Mouse (Mus musculus) cerebellum, postnatal 4 days (tissue): ENCODE measurements around the gene Shank2.

Experiments used
- DNase-seq, 2 experiments: peaks; one replicate each; pipeline ENCODE4 v3.0.0; 2022; ENCODE audit warnings: low spot score in 2 of 2, mixed read lengths in 1 of 2

Shank2 gene

GRCm38 (mm10) chr7:144170686-144171085, 169.0 kb downstream of the Shank2 start:
- DNase-seq, result no peak

DNA sequence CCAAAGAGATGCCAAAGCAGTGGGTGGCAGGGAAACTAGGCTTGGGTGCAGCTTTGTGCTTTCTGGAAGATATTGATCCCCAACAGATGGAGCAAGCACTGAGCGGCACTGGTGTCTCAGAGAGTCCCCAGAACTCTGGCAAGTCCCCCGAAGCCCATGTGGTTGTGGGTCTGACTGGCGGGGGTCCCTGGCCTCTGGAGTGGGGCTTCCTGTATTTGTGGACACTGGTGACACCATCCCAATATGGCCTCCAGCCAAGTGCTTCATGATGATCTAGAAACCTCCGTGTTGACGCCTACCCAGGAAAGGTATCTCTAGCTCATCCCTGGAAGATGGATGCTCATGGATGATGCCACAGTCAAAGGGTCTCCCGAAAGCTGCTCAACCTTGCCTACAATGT, 172.1 kb downstream of the Shank2 start:
- no peak for DNase-seq

- DNase-seq, result no peak
Observed at GRCm38 (mm10) chr7:144174329-144174728, 172.6 kb downstream of the Shank2 start.

DNA sequence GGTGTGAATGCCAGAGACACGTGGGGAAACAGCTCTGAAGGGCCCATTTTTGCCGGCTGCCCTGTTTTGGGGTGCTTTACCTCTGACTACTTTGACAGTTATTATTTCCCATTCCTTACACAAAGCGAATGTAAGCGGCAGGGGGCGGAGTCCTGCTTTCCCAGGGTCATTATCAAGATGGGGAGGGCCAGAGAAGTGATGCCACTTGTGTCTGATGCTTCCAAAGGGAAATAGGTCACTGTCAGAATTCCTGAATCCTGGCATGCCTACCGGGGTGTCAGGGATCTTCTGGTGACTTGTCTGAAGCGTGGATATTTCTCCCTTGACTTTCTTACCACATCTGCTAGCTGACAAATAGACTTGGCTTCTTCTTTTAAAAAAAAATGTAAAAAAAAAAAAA, 173.3 kb downstream of the Shank2 start:
- no peak for DNase-seq

GRCm38 (mm10) chr7:144175481-144176233, 173.9 kb downstream of the Shank2 start:
- peak; percentile 37 to 61 for DNase-seq

GRCm38 (mm10) chr7:144176234-144176730, 174.6 kb downstream of the Shank2 start:
- DNase-seq, result no peak

DNA sequence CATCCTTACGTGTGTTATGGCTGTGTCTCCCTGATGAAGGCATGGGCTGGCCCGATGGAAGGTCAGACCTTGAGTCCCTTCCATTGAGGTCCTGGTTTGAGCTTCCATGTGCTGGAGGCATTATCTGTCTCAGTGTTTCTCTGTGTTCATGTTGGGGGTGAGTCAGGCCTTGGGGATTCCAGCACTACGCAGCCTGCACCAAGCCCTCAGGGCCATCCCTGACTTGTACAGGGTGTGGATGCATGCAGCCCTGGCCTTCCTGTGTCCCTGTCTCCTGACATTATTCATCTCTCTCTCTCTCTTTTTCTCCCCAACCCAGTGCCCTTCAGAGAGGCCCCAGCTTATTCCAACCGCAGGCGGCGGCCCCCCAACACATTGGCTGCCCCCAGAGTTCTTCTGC, 177.7 kb downstream of the Shank2 start:
- DNase-seq, result no peak

GRCm38 (mm10) chr7:144180885-144181284, 179.2 kb downstream of the Shank2 start:
- peak in 1 of 2 experiments; percentile 63 for DNase-seq

DNA sequence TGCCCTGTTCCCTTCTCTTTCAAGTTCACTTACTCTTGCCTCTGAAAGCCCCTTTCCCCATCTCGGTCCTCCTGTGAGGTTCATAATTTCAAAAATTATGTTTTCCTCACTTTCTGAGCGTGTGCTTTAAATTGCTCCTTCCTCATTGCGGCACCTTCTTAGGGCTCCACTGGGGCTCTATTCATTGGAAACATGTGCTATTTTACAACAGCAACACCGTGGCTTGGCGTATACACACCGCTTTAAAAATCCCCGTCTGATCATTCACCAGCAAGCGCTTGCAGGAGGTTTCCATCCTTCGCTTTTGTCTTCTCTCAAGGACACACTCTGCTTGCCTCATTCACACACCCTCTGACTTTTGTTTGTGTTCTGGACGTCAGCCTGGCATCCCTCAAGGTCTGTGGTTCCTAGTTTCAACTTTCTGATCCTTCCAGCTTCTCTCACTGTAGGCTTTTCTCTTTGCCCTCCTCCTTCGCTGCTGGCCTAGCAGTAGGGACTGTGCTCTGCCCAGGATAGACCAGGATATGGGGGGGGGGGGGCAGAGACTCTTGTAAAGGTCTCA, 186.2 kb downstream of the Shank2 start:
- DNase-seq, result no peak

- DNase-seq, result no peak
Observed at GRCm38 (mm10) chr7:144189446-144189845, 187.7 kb downstream of the Shank2 start.

GRCm38 (mm10) chr7:144198491-144198890, 196.8 kb downstream of the Shank2 start:
- no peak for DNase-seq

GRCm38 (mm10) chr7:144202017-144202682, 200.4 kb downstream of the Shank2 start:
- DNase-seq, result no peak

GRCm38 (mm10) chr7:144204290-144204689, 202.6 kb downstream of the Shank2 start:
- DNase-seq, result no peak

DNA sequence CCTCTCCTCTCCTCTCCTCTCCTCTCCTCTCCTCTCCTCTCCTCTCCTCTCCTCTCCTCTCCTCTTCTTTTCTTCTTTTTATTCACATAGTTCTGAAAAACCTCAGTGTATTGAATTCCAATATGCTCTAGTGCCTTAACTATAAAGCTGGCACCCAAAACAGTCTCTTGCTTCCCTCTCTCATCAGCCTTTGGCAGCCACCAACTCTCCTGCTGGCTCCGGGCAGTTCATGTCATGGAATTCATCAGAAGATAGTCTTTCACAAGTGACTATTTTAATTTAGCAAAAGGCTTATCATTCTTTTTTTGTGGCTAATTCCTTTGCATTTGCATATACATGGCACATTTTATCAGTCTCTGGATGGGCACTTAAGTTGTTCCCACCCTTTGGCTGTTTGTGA, 203.4 kb downstream of the Shank2 start:
- DNase-seq, result no peak

DNA sequence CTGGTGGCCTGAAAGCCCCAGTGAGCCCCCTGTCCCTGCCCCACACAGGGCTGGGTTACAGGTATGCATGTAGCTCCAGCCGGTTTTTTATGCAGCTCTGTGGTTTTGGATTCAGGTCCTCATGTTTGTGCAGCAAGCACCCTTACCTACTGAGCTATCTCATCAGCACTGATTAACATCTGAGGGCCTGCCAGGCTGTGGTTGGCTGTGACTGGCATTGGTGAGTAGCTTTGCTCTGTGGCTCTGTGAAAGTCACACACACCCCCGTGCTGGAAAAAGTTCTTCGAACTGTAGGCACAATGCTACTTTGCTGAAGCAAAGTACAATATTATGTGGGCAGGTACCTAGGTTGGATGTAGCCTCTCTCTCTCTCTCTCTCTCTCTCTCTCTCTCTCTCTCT, 204.1 kb downstream of the Shank2 start:
- DNase-seq, result no peak

DNA sequence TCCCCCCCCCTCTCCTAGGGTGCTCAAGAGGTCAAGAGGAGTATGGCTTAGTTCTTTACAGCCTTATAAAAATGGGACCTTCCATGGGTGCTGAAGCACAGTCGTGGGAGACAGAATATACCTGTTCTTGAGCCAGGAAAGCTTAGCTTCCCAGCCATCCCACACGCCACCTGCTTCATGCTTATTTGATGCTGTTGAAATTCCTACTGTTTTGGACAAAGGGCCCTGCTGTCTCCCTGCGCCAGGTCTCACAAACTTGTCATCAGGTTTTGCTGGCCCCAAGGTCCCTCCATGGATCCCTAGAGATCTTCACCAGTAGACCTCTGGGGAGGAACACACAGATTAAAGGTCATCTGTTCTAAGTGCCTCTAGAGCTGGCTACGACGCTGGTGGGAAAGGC, 204.5 kb downstream of the Shank2 start:
- DNase-seq, result no peak

DNA sequence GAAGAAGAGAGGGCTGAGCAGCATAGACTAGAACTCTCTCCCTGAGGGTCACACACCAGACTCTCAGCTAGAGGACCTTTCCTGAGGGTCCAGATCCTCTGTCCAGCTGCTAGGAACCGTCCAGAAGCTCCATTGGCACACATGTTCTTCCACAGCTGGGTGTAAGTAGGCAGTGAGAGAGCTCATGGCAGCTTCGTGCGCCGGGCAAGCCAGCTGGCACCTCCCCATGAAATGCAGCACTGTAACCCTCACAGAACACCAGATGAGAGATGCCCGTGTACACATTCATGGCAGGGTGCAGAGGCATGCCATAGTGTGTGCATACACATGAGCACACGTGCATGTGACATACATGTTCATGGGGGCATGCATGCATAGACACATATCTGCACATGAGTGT, 205.4 kb downstream of the Shank2 start:
- no peak for DNase-seq

GRCm38 (mm10) chr7:144207849-144208248, 206.1 kb downstream of the Shank2 start:
- peak; percentile 48 to 57 for DNase-seq

DNA sequence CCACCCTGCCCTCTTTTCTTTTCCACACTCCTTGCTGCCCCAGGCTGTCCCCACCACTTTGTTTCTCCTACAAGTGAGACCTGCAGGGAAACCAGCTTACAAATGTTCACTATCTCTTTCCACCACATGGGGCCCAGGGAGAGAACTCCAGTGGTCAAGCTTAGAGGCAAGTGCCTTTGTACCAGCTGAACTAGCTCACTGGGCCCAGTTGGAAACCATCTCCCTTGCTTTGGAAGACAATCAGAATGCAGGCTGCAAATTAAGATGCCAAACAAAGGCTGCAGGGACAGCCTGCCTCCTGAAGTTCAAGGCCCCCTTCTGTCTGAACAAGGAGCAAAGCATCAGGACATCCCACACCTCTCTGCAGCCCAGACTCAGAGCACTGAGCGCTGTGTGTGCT, 206.9 kb downstream of the Shank2 start:
- DNase-seq, result no peak

GRCm38 (mm10) chr7:144210526-144210925, 208.8 kb downstream of the Shank2 start:
- no peak for DNase-seq

DNA sequence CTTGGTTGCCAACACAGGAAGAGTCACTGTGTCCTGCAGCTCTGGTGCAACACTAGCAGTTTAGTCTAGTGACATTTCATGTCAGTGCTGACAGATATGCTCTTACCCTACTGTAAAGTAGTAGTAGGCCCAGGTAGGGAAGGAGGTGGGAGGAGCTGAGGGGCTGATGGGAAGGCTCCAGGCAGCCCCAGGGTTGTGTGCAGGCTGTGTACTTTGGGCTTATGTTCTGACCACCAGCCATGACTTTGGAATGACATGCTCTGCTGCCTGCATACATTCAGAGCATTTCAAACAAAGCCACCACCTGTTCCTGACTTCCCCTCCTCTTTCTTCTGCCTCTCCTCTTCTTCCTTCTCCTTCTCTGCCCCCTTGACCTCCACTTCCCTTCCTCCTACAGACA, 211.0 kb downstream of the Shank2 start:
- DNase-seq, result no peak

GRCm38 (mm10) chr7:144217192-144217591, 215.5 kb downstream of the Shank2 start:
- peak; percentile 61 to 81 for DNase-seq

DNA sequence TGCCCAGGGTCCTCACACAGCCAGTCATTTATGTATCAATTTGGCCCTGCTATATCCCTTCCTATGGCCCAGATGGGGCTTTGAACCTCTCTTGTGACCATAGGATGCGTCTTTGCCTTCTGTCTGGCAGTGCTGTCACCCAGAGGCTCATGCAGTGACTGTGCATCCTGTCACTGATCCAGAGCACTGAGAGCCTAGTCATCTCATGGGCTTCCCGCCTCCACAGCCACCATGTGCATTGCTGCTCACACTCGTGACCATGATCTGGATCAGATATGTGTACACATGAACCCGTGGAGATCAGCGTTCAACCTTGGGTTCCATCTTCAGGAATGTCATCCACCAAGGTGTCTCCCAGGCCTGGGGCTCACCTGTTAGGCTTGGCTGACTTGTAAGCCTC, 227.0 kb downstream of the Shank2 start:
- DNase-seq, result no peak
